Mouse (Mus musculus) ES-E14 (cell line): ENCODE results near the gene Macrod2. TPM values are rescaled to one million over a fixed set of nuclear protein-coding genes. Genes with fewer than 3 reads are reported as not detected.

ENCODE experiments used
- DNase-seq: peaks from one replicate; pipeline ENCODE4 v3.0.0-alpha.2; 2013; ENCODE audit warnings: low read depth, low spot score
- H3K27ac ChIP-seq: 2 replicates; pipeline ENCODE4 v1.5.1; 2012; ENCODE audit warnings: low read depth, mild to moderate bottlenecking, low read length, moderate library complexity, mixed read lengths; ENCODE audit not compliant: poor library complexity, insufficient read depth, severe bottlenecking
- H3K36me3 ChIP-seq: 2 replicates; pipeline ENCODE4 v1.6.1; 2012; ENCODE audit warnings: mild to moderate bottlenecking, low read length, moderate library complexity, mixed read lengths; ENCODE audit not compliant: control insufficient read depth, poor library complexity, insufficient read depth, severe bottlenecking
- H3K4me1 ChIP-seq, 2 experiments: fragments of 150-350 bp in 1 of 2; sonication (generic) in 1 of 2; 2 replicates each; pipeline ENCODE4 v1.6.1; 2012; ENCODE audit warnings: low read length in 2 of 2, mild to moderate bottlenecking in 1 of 2, mixed read lengths in 1 of 2; ENCODE audit not compliant: control insufficient read depth in 2 of 2, insufficient read depth in 2 of 2, poor library complexity in 1 of 2
- H3K4me3 ChIP-seq, 2 experiments: fragments of 150-350 bp in 1 of 2; sonication (generic) in 1 of 2; 2 replicates each; pipeline ENCODE4 v1.5.1; 2012; ENCODE audit warnings: low read length in 2 of 2, low read depth in 1 of 2, mild to moderate bottlenecking in 1 of 2, mixed read lengths in 1 of 2; ENCODE audit not compliant: insufficient read depth in 1 of 2, poor library complexity in 1 of 2, severe bottlenecking in 1 of 2
- H3K9ac ChIP-seq: 2 replicates; pipeline ENCODE4 v1.6.1; 2012; ENCODE audit warnings: low read depth, mild to moderate bottlenecking, low read length, mixed read lengths; ENCODE audit not compliant: poor library complexity, insufficient read depth, severe bottlenecking
- H3K9me3 ChIP-seq: fragments of 150-350 bp; sonication (generic); 2 replicates; pipeline ENCODE4 v1.6.1; 2012; ENCODE audit warnings: low read depth, mild to moderate bottlenecking, low read length; ENCODE audit not compliant: control insufficient read depth, insufficient read depth
- CHD2 ChIP-seq: IDR thresholded peaks from 2 replicates; pipeline ENCODE4 v1.6.1; 2014; ENCODE audit warnings: mild to moderate bottlenecking, low read depth, low read length, inconsistent platforms
- HCFC1 ChIP-seq: IDR thresholded peaks from 2 replicates; pipeline ENCODE4 v1.6.1; 2012; ENCODE audit warnings: low read length, inconsistent platforms, borderline replicate concordance; ENCODE audit not compliant: insufficient read depth
- MAFK ChIP-seq: IDR thresholded peaks from 2 replicates; pipeline ENCODE4 v1.6.1; 2014; ENCODE audit warnings: mild to moderate bottlenecking, low read depth, low read length, inconsistent platforms; ENCODE audit not compliant: insufficient read depth
- ZC3H11A ChIP-seq: IDR thresholded peaks from 2 replicates; pipeline ENCODE4 v1.6.1; 2012; ENCODE audit warnings: low read depth, mild to moderate bottlenecking, inconsistent platforms, low read length, borderline replicate concordance
- ZNF384 ChIP-seq: IDR thresholded peaks from 2 replicates; pipeline ENCODE4 v1.6.1; 2012; ENCODE audit warnings: low read depth, low read length, inconsistent platforms
- in situ Hi-C, 2 experiments: fragments of 600-800 bp; cut with MboI; formaldehyde crosslinking; loops; one replicate each; pipeline ENCODE4 v1.15.1; 2025; ENCODE audit warnings: low sequenced_read_pairs in 2 of 2, inconsistent platforms in 1 of 2; ENCODE audit not compliant: unreplicated experiment in 2 of 2
- total RNA-seq: library from RNA; depleted of rRNA; stranded (reverse); fragments of 300-350 nt; gene quantifications from 2 replicates; pipeline ENCODE4 v1.2.3, GENCODE M21; 2012

The Macrod2 gene
- total RNA-seq, 1 experiment = 12.7 TPM

- H3K4me3 ChIP-seq = no peak overlapping the region
- TF ChIP-seq ZNF384 = no peak
- no peak for TF ChIP-seq CHD2
- TF ChIP-seq ZC3H11A = no peak
- TF ChIP-seq MAFK = no peak
- TF ChIP-seq HCFC1 = no peak
- in situ Hi-C loops = no loop called here
- H3K9me3 ChIP-seq = no peaks in the 10 kb centered on the region
- H3K4me1 ChIP-seq = no peaks in the 10 kb centered on the region
- no peaks in the 10 kb centered on the region for H3K36me3 ChIP-seq
- no peak for DNase-seq
- H3K9ac ChIP-seq = no peak overlapping the region
- H3K27ac ChIP-seq = no peak overlapping the region
These were observed 822.8 kb downstream of the Macrod2 start for GRCm38 (mm10) chr2:141217925-141218324.

- H3K4me3 ChIP-seq = no peak overlapping the region
These were observed 833.7 kb downstream of the Macrod2 start for GRCm38 (mm10) chr2:141228809-141229208.

GRCm38 (mm10) chr2:141229820-141230219 is 834.7 kb downstream of the Macrod2 start:
- no peak for DNase-seq
- no peaks in the 10 kb centered on the region for H3K9me3 ChIP-seq
- H3K9ac ChIP-seq = no peak overlapping the region
- no peak overlapping the region for H3K4me3 ChIP-seq
- TF ChIP-seq ZNF384 = no peak
- TF ChIP-seq MAFK = no peak
- no peak for TF ChIP-seq ZC3H11A
- TF ChIP-seq HCFC1 = no peak
- no peak for TF ChIP-seq CHD2
- H3K27ac ChIP-seq = no peak overlapping the region
- no peaks in the 10 kb centered on the region for H3K4me1 ChIP-seq
- in situ Hi-C loops = no loop called here
- no peaks in the 10 kb centered on the region for H3K36me3 ChIP-seq

More at GRCm38 (mm10) chr2:141228809-141229208, 833.7 kb downstream of the Macrod2 start:
- H3K9me3 ChIP-seq = no peaks in the 10 kb centered on the region
- no peak overlapping the region for H3K9ac ChIP-seq
- DNase-seq = no peak
- H3K27ac ChIP-seq = no peak overlapping the region
- in situ Hi-C loops = no loop called here
- TF ChIP-seq MAFK (no peak), ZC3H11A (no peak), HCFC1 (no peak), CHD2 (no peak), ZNF384 (no peak)
- no peaks in the 10 kb centered on the region for H3K36me3 ChIP-seq
- H3K4me1 ChIP-seq = no peaks in the 10 kb centered on the region

- H3K9ac ChIP-seq = no peak overlapping the region
- H3K27ac ChIP-seq = no peak overlapping the region
- in situ Hi-C loops = no loop called here
- no peak for DNase-seq
- H3K4me3 ChIP-seq = no peak overlapping the region
- no peaks in the 10 kb centered on the region for H3K4me1 ChIP-seq
- no peaks in the 10 kb centered on the region for H3K36me3 ChIP-seq
- H3K9me3 ChIP-seq = no peaks in the 10 kb centered on the region
- TF ChIP-seq MAFK = no peak
- TF ChIP-seq CHD2 = no peak
- no peak for TF ChIP-seq ZNF384
- no peak for TF ChIP-seq ZC3H11A
- no peak for TF ChIP-seq HCFC1
These were observed 836.0 kb downstream of the Macrod2 start for GRCm38 (mm10) chr2:141231011-141231668.

- in situ Hi-C loops = no loop called here
- Histone ChIP-seq H3K27ac (no peak overlapping the region), H3K9me3 (no peaks in the 10 kb centered on the region), H3K9ac (no peak overlapping the region), H3K36me3 (no peaks in the 10 kb centered on the region), H3K4me3 (no peak overlapping the region), H3K4me1 (no peaks in the 10 kb centered on the region)
- TF ChIP-seq HCFC1 (no peak), CHD2 (no peak), ZNF384 (no peak), MAFK (no peak), ZC3H11A (no peak)
- no peak for DNase-seq
These were observed 839.2 kb downstream of the Macrod2 start for GRCm38 (mm10) chr2:141234306-141234705.
